Mouse (Mus musculus) forebrain, embryonic 14.5 days (tissue): ENCODE results near the gene Rpl29. TPM values are rescaled to one million over a fixed set of nuclear protein-coding genes. Genes with fewer than 3 reads are reported as not detected.

Experiments
- ATAC-seq: fragments of 200-750 bp; cut with Nextera tagmentation; 2 replicates; pipeline ENCODE4 v1.8.0; 2017; ENCODE audit warnings: mild to moderate bottlenecking, moderate library complexity
- DNase-seq: peaks from one replicate; pipeline ENCODE4 v3.0.0-alpha.2; 2015; ENCODE audit warnings: low spot score
- H3K27ac ChIP-seq: fragments of 300-500 bp; sonication (generic); 2 replicates; pipeline ENCODE4 v1.5.1; 2014; ENCODE audit warnings: low read depth, mild to moderate bottlenecking, control low read depth, low read length, moderate library complexity
- H3K27me3 ChIP-seq: fragments of 300-500 bp; sonication (generic); replicated peaks from 2 replicates; pipeline ENCODE4 v1.6.1; 2014; ENCODE audit warnings: low read length, control low read depth, mixed read lengths; ENCODE audit not compliant: control insufficient read depth, insufficient read depth
- H3K36me3 ChIP-seq: fragments of 300-500 bp; sonication (generic); 2 replicates; pipeline ENCODE4 v1.6.1; 2014; ENCODE audit warnings: low read length, control low read depth; ENCODE audit not compliant: control insufficient read depth, insufficient read depth
- H3K4me1 ChIP-seq: fragments of 300-500 bp; sonication (generic); 2 replicates; pipeline ENCODE4 v1.6.1; 2014; ENCODE audit warnings: antibody characterized with exemption, low read length, control low read depth; ENCODE audit not compliant: control insufficient read depth, insufficient read depth
- H3K4me2 ChIP-seq: fragments of 300-500 bp; sonication (generic); 2 replicates; pipeline ENCODE4 v1.6.1; 2014; ENCODE audit warnings: mild to moderate bottlenecking, control low read depth, low read length
- H3K4me3 ChIP-seq: fragments of 300-500 bp; sonication (generic); 2 replicates; pipeline ENCODE4 v1.5.1; 2014; ENCODE audit warnings: low read depth, low read length, control low read depth
- H3K9ac ChIP-seq: fragments of 300-500 bp; sonication (generic); 2 replicates; pipeline ENCODE4 v1.6.1; 2014; ENCODE audit warnings: mild to moderate bottlenecking, low read length, control low read depth, moderate library complexity
- H3K9me3 ChIP-seq: fragments of 300-500 bp; sonication (generic); replicated peaks from 2 replicates; pipeline ENCODE4 v1.6.1; 2016; ENCODE audit warnings: low read length, control low read depth, mixed read lengths; ENCODE audit not compliant: control insufficient read depth
- WGBS: fragments of 180-500 bp; shearing (Covaris S2); extraction: QIAGEN DNeasy Blood & Tissue Kit; methylation state at CpG from one replicate; pipeline ENCODE4 v1.1.7; 2014; 5-methylcytosine and 5-hydroxymethylcytosine counted together
- polyA plus RNA-seq: library from polyadenylated mRNA; unstranded; fragments of >200 nt; fragmentation: Nextera tagmentation; extraction: Ambion mirVana; gene quantifications from 2 replicates; pipeline ENCODE4 v1.2.1, GENCODE M21; 2014

Gene Rpl29
- polyA plus RNA-seq, 1 experiment from 2014 or later: 924 TPM

DNA sequence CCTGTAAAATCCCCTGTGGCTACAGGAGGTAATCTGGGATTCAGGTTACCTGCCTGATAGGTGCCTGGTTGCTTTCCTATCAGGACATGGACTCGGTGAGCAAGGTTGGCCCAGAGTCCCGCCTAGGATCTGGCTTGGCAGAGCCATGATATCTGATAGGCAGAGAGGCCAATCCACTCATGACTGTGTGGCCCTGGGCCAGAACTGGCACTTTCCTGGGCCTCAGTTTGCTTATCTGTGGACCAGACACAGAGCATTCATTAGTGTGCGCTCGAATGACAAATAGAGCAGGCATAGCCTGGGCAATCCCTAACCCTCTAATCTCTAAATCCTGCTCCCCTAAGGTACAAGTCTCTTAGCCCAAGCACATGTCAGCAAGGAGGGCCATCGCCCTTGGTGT lies 27.1 kb upstream of the Rpl29 start:
- DNase-seq (no peak), ATAC-seq (no peak)
- Histone ChIP-seq H3K9ac (no peak overlapping the region), H3K36me3 (no peaks in the 10 kb centered on the region), H3K4me1 (no peaks in the 10 kb centered on the region), H3K27me3 (no peaks in the 10 kb centered on the region), H3K9me3 (no peaks in the 10 kb centered on the region), H3K4me2 (no peak overlapping the region), H3K4me3 (no peak overlapping the region), H3K27ac (no peak overlapping the region)
- 79% methylated on average over 5 of the region's 5 CpGs for WGBS

DNA sequence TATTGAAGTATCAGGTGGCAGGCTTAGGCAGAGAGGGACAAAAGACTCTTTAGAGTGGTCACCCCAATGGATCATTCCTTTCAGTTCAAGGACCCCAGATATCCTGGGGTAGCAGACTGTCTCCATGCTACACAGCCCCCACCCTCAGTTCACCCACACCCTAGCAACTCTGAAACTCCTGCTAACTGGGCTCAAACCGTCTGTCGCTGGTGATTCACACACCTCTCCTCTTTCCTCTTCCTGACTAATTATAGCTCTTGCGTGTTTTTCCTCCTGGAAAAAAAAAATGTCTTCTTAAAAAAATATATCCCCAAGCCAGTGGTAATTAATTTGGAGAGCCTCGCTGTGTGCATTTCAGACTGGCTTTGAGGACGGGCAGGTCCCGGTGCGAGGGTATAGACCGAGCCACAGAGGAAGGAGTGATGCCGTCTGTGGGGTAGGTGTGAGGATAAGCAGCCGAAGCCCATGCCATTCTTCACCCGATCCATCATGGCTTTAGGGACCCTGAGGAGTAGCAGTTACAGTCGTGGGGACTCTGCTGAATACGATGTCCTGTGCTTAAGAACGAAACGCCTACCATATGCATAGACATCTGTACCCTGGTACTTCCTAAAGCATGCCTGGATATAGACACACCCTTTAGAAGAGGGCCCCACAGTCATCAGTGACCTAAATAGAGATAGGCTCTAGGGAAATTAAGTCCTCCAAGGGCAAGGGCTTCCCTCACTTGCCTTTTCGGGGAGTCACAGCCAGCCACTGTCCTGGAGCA lies 26.5 kb upstream of the Rpl29 start:
- WGBS: 89% methylated on average over 16 of the region's 16 CpGs

DNA sequence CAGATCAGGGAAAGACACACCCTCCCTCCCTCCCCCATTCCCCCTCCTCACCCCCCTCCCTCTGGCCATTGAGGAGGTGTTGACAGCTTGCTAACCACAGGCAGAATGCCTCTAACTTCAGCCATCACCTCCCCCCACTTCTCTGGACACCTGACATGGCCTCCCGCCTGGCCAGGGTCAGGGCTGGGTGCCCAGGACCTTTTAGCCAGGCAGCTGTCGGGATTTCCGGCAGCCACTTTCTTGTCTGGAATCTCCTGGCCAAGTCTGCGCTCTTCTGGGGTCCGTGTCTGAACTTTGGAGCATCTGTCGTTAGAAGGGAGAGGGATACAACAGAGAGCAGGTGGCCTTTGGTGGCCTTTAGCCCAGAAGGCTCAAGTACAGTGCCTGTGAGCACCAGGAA lies 24.0 kb upstream of the Rpl29 start:
- no peak overlapping the region for H3K4me3 ChIP-seq
- no peaks in the 10 kb centered on the region for H3K27me3 ChIP-seq
- H3K4me1 ChIP-seq: 0 out of 2 replicates have a peak, but pooled peaks cover 2% of the 10 kb centered on the region
- no peak for DNase-seq
- no peak overlapping the region for H3K9ac ChIP-seq
- 47% methylated on average over 6 of the region's 6 CpGs for WGBS
- no peak overlapping the region for H3K27ac ChIP-seq
- H3K4me2 ChIP-seq: no peak overlapping the region
- H3K9me3 ChIP-seq: 0 out of 2 replicates have a peak, but pooled peaks cover 2% of the 10 kb centered on the region
- H3K36me3 ChIP-seq: no peaks in the 10 kb centered on the region
- ATAC-seq: no peak

More for the DNA sequence above, 26.5 kb upstream of the Rpl29 start:
- no peak for ATAC-seq
- no peaks in the 10 kb centered on the region for H3K36me3 ChIP-seq
- no peak overlapping the region for H3K9ac ChIP-seq
- H3K4me3 ChIP-seq: no peak overlapping the region
- no peaks in the 10 kb centered on the region for H3K4me1 ChIP-seq
- no peaks in the 10 kb centered on the region for H3K9me3 ChIP-seq
- no peak overlapping the region for H3K27ac ChIP-seq
- no peak for DNase-seq
- no peak overlapping the region for H3K4me2 ChIP-seq
- H3K27me3 ChIP-seq: no peaks in the 10 kb centered on the region

DNA sequence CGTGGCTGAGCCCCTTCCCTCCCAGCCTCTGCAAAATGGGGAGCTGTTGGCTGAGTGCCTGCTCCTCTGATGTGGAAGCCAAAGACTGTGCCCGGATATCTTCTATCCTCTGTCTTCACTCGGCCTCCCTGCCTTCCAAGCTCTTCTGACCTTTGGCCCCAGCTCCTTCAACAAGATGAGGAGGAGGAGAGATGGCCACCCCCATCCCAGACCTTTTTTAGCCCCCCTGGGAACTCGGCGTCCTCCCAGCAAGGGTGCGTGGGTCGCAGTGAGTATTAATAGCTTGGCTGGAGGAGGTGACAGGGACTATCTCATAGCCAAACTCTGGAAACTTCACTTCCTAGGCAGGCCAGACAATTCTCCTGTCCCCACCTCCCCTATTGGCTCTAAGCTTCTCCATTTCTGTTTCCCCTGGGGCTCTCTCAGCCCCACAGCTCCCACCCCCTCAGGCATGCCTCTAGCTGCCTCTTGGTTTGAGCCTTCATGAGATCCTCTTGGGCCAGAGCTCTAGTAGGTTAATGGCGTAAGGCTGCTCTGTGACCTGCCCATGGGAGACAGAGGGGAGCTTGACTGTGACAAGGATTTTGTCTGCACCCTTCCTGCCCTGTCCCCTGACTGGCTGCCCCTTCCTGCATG lies 22.7 kb upstream of the Rpl29 start:
- ATAC-seq: no peak
- Histone ChIP-seq H3K27me3 (no peaks in the 10 kb centered on the region), H3K9me3 (0 out of 2 replicates have a peak, but pooled peaks cover 2% of the 10 kb centered on the region), H3K36me3 (no peaks in the 10 kb centered on the region), H3K4me3 (no peak overlapping the region), H3K27ac (no peak overlapping the region), H3K9ac (no peak overlapping the region), H3K4me1 (0 out of 2 replicates have a peak, but pooled peaks cover 5% of the 10 kb centered on the region), H3K4me2 (no peak overlapping the region)
- DNase-seq: no peak
- 60% methylated on average over 8 of the region's 8 CpGs for WGBS

DNA sequence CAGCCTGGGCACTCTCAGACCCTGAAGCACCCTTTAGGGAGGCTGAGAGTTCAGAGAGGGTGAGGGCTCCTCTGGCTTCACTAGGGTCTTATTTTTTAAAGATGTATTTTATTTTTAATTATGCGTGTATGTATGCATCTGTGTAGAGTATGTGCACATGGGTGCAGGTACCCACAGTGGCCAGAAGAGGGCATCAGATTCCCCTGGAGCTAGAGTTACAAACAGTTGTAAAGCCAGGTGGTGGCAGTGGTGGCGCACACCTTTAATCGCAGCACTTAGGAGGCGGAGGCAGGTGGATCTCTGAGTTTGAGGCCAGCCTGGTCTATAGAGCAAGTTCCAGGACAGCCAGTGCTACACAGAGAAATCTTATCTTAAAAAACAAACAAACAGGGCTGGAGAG lies 20.2 kb upstream of the Rpl29 start:
- Histone ChIP-seq H3K9ac (no peak overlapping the region), H3K36me3 (no peaks in the 10 kb centered on the region), H3K9me3 (0 out of 2 replicates have a peak, but pooled peaks cover 2% of the 10 kb centered on the region), H3K4me1 (0 out of 2 replicates have a peak, but pooled peaks cover 5% of the 10 kb centered on the region), H3K27me3 (no peaks in the 10 kb centered on the region), H3K27ac (no peak overlapping the region), H3K4me2 (no peak overlapping the region), H3K4me3 (no peak overlapping the region)
- no peak for DNase-seq
- no peak for ATAC-seq
- WGBS: 100% methylated on average over 4 of the region's 4 CpGs

DNA sequence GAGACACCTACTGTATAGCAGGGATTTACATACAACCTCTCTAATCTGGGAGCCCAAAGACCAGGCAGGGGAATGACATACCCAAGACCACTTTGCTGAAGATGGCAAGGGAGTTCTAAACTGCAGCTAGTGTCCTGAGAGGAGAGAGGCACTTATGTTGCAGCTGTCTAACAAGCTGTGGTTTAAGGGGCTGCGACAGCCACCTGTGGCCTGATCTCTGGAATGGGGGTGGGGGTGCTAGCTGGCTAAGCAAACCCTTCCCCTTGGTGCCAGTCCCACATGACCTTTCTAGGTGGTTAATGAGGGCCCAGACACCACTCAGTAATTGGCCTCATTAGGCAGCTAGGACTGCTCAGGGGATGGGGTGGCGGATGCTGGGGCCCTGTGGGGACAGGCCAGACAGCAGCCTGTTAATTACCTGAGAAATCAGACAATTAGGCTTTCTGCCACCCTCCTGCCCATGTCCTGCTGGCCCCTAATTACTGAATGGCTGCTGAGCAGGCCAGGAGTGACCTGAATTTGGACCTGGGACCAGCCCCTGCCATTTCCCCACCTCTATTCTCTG lies 19.1 kb upstream of the Rpl29 start:
- no peaks in the 10 kb centered on the region for H3K36me3 ChIP-seq
- peak; percentile 52 for ATAC-seq
- H3K27ac ChIP-seq: no peak overlapping the region
- H3K9me3 ChIP-seq: 0 out of 2 replicates have a peak, but pooled peaks cover 2% of the 10 kb centered on the region
- no peak overlapping the region for H3K4me2 ChIP-seq
- H3K4me3 ChIP-seq: no peak overlapping the region
- peak; percentile 47 for DNase-seq
- 8% methylated on average over 2 of the region's 2 CpGs for WGBS
- H3K27me3 ChIP-seq: no peaks in the 10 kb centered on the region
- H3K4me1 ChIP-seq: 0 out of 2 replicates have a peak, but pooled peaks cover 5% of the 10 kb centered on the region
- no peak overlapping the region for H3K9ac ChIP-seq

DNA sequence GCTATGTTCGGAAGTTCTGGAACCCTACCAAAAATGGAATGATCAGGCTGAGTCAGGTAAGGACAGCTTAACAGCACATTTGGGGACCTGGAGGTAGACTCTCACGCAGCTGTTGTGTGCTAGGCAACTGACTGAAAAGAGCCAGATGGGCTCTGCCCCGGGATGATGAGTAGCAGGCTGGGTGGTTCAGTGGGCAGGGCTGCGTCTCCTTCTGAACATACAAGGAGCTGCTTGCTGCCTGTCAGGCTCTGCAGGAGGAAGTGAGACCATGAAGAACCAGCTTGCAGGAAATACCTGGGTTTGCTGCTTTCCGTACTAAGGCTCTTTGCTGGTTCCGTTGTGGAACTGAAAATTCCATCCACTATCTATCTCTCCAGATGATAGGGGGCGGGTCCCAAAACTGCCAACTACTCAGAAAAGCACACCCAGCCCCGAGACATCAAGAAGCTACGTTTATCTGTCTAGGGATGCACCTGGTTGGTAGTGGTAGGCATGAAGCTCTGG lies 18.1 kb upstream of the Rpl29 start:
- H3K4me3 ChIP-seq: no peak overlapping the region

DNA sequence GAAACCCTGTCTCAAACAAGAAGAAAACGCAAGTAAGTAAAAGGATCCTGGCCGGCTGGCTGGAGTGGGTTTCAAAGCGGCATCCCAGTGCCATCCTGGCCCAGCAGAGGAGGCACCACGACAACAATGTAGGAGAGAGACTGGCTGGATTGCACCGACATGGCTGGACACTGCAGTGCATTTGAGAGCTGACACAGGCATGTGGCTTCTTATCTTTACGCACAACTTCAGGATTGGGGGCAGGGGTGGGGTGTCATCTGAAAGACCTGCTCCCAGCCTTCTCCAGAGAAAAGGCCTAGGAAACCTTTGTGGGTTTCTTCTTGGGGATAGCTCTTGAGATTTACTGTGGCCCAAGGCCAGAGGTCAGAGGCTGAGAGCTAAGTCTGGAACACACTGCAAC lies 17.5 kb upstream of the Rpl29 start:
- DNase-seq (no peak), ATAC-seq (no peak)
- Histone ChIP-seq H3K27ac (no peak overlapping the region), H3K9ac (no peak overlapping the region), H3K4me1 (0 out of 2 replicates have a peak, but pooled peaks cover 5% of the 10 kb centered on the region), H3K36me3 (no peaks in the 10 kb centered on the region), H3K9me3 (0 out of 2 replicates have a peak, but pooled peaks cover 2% of the 10 kb centered on the region), H3K4me2 (no peak overlapping the region), H3K27me3 (no peaks in the 10 kb centered on the region), H3K4me3 (no peak overlapping the region)
- 83% methylated on average over 6 of the region's 6 CpGs for WGBS

More for the DNA sequence above, 18.1 kb upstream of the Rpl29 start:
- no peak overlapping the region for H3K27ac ChIP-seq
- no peak overlapping the region for H3K4me2 ChIP-seq
- no peak for ATAC-seq
- H3K27me3 ChIP-seq: no peaks in the 10 kb centered on the region
- 70% methylated on average over 9 of the region's 9 CpGs for WGBS
- 0 out of 2 replicates have a peak, but pooled peaks cover 2% of the 10 kb centered on the region for H3K9me3 ChIP-seq
- no peak for DNase-seq
- H3K4me1 ChIP-seq: 0 out of 2 replicates have a peak, but pooled peaks cover 5% of the 10 kb centered on the region
- H3K36me3 ChIP-seq: no peaks in the 10 kb centered on the region
- H3K9ac ChIP-seq: no peak overlapping the region
